Mouse (Mus musculus): ENCODE results near the gene Cdkn2c. TPM values are rescaled to one million over a fixed set of nuclear protein-coding genes. Genes with fewer than 3 reads are reported as not detected.

Cdkn2c gene
- polyA plus RNA-seq, 1 experiment = 35.4 TPM

DNA sequence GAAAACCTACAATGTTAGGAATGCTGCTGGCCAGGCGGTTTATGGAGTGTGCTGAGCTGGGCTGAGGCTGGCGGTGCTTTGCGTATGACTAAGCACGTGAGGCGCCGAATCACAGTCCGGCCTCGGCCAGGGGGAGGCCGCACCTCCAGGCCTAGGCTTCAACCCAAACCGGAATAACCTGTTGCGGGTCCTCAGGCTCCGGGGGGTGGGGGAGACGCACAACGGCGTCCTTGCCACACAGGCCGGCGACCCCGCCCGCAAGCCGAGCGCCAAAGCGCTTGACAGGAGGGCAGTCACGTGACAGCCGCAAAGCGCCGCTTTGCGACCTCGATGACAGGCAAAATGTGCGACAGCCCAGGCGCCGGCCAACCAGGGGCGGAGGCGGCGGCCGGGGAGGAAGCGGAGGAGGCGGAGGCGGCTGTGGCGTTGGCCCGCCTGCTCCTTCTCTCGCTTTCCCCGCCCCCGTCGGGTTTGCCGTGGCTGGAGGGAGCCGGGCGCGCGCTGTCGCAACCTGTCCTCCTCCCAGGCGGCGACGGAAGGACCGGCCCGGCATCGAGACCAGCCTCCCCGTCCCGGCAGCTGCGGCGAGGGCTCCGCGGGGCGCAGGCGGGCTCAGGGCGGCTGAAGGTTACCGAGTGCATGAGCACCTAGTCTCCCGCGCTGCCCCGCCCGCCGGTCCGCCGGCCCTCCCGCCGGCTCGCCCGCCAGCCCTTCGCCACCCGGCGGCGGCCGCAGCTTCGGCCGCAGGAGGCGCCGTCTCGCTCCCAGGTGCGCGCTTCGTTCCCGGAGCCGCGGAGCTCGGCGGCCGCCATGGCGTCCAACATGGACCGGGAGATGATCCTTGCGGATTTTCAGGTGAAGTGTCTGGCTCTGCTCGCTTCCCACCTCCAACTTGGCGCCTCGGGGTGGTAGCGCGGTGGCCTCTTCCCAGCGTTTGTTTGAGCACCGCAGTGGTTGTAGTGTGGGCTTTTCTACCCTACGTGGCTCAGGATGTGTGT, 9.5 kb upstream of the Cdkn2c start, which contains the start of gene Faf1:
Gene Faf1, plus strand, starts transcription at position 371 of the 998 bp plus-strand sequence.
- whole genome bisulfite sequencing = under 1% methylated on average over 107 of the region's 107 CpGs
- H3K27ac ChIP-seq (ENCODE audit: control insufficient read depth, insufficient read depth, low read length) = peak within 1 kb of the TSS; percentile 73
- peak; percentile 98 for DNase-seq
- H3K4me3 ChIP-seq (ENCODE audit: control insufficient read depth, insufficient read depth, low read length) = peak within 1 kb of the TSS; percentile 81
- H3K36me3 ChIP-seq (ENCODE audit: control insufficient read depth, insufficient read depth, low read length) = no peaks in the 10 kb centered on the region
- TF ChIP-seq POLR2A (IDR thresholded peaks at IDR 0.05; ENCODE audit: control insufficient read depth, extremely low read depth, insufficient read depth, low read length, poor library complexity) (peak; percentile 90), CTCF (IDR thresholded peaks at IDR 0.05; ENCODE audit: borderline replicate concordance, control insufficient read depth, extremely low read depth, insufficient read depth, low read length, poor library complexity) (peak; percentile 21; the same call in 1 of the 2 replicates)
- no peaks in the 10 kb centered on the region for H3K27me3 ChIP-seq (ENCODE audit: control insufficient read depth, insufficient read depth, low read length)
- H3K4me1 ChIP-seq (replicated peaks; ENCODE audit: control insufficient read depth, insufficient read depth, low read length) = no peaks in the 10 kb centered on the region

DNA sequence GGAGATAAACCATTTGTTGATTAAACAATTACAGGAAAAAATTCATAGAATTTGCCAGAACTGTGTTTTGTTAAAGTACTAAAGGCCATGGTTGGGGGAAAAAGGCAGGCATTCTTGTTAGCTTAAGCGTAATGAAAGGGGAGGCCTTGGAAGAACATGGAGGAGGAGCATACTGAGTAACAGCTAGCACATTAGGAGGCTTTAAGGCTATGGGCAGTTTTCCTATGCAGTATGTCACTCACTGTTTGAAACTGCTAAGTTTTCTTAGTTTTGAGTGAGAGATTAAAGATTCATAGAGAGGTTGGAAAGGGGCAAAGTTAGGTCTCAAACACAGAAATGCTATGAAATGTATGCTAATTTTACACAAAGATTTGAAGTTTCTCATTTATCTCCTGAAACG, 7.1 kb upstream of the Cdkn2c start:
- Histone ChIP-seq H3K4me3 (ENCODE audit: control insufficient read depth, insufficient read depth, low read length) (no peak overlapping the region), H3K27me3 (ENCODE audit: control insufficient read depth, insufficient read depth, low read length) (no peaks in the 10 kb centered on the region), H3K4me1 (replicated peaks; ENCODE audit: control insufficient read depth, insufficient read depth, low read length) (no peaks in the 10 kb centered on the region), H3K36me3 (ENCODE audit: control insufficient read depth, insufficient read depth, low read length) (no peaks in the 10 kb centered on the region), H3K27ac (ENCODE audit: control insufficient read depth, insufficient read depth, low read length) (no peak overlapping the region)
- 94% methylated on average over 2 of the region's 2 CpGs for WGBS
- DNase-seq = no peak
- TF ChIP-seq CTCF (IDR thresholded peaks at IDR 0.05; ENCODE audit: borderline replicate concordance, control insufficient read depth, extremely low read depth, insufficient read depth, low read length, poor library complexity) = no peak
- no peak for TF ChIP-seq POLR2A (IDR thresholded peaks at IDR 0.05; ENCODE audit: control insufficient read depth, extremely low read depth, insufficient read depth, low read length, poor library complexity)

DNA sequence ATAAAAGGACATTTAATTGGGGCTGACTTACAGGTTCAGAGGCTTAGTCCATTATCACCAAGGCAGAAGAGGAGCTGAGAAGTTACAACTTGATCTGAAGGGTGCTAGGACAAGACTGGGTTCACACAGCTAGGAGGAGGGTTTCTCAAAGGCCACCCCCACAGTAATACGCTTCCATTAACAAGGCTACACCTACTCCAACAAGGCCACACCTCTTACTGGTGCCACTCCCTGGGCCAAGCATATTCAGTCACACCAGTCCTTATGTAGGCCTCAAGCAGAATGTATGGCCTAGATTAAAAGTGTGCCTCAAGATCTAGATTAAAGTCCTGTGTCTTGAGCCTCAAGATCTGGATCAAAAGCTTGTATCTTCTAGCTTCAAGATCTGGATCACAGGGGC, 5.0 kb upstream of the Cdkn2c start:
- no peaks in the 10 kb centered on the region for H3K4me1 ChIP-seq (replicated peaks; ENCODE audit: control insufficient read depth, insufficient read depth, low read length)
- no peak overlapping the region for H3K4me3 ChIP-seq (ENCODE audit: control insufficient read depth, insufficient read depth, low read length)
- no peak overlapping the region for H3K27ac ChIP-seq (ENCODE audit: control insufficient read depth, insufficient read depth, low read length)
- DNase-seq = no peak
- TF ChIP-seq CTCF (IDR thresholded peaks at IDR 0.05; ENCODE audit: borderline replicate concordance, control insufficient read depth, extremely low read depth, insufficient read depth, low read length, poor library complexity) = no peak
- TF ChIP-seq POLR2A (IDR thresholded peaks at IDR 0.05; ENCODE audit: control insufficient read depth, extremely low read depth, insufficient read depth, low read length, poor library complexity) = no peak
- no peaks in the 10 kb centered on the region for H3K27me3 ChIP-seq (ENCODE audit: control insufficient read depth, insufficient read depth, low read length)
- WGBS = 96% methylated on average over 1 of the region's 1 CpGs
- no peaks in the 10 kb centered on the region for H3K36me3 ChIP-seq (ENCODE audit: control insufficient read depth, insufficient read depth, low read length)

- TF ChIP-seq CTCF (IDR thresholded peaks at IDR 0.05; ENCODE audit: borderline replicate concordance, control insufficient read depth, extremely low read depth, insufficient read depth, low read length, poor library complexity) = no peak
- no peak for TF ChIP-seq POLR2A (IDR thresholded peaks at IDR 0.05; ENCODE audit: control insufficient read depth, extremely low read depth, insufficient read depth, low read length, poor library complexity)
- Histone ChIP-seq H3K27ac (ENCODE audit: control insufficient read depth, insufficient read depth, low read length) (no peak overlapping the region), H3K4me1 (replicated peaks; ENCODE audit: control insufficient read depth, insufficient read depth, low read length) (no peaks in the 10 kb centered on the region), H3K4me3 (ENCODE audit: control insufficient read depth, insufficient read depth, low read length) (no peak overlapping the region), H3K27me3 (ENCODE audit: control insufficient read depth, insufficient read depth, low read length) (no peaks in the 10 kb centered on the region), H3K36me3 (ENCODE audit: control insufficient read depth, insufficient read depth, low read length) (no peaks in the 10 kb centered on the region)
- 62% methylated on average over 2 of the region's 2 CpGs for WGBS
- no peak for DNase-seq
These were observed 3.2 kb upstream of the Cdkn2c start for GRCm38 (mm10) chr4:109670213-109670612.

GRCm38 (mm10) chr4:109667518-109667917, 529 bp upstream of the Cdkn2c start:
- Histone ChIP-seq H3K4me1 (replicated peaks; ENCODE audit: control insufficient read depth, insufficient read depth, low read length) (no peaks in the 10 kb centered on the region), H3K27ac (ENCODE audit: control insufficient read depth, insufficient read depth, low read length) (no peak overlapping the region), H3K27me3 (ENCODE audit: control insufficient read depth, insufficient read depth, low read length) (no peaks in the 10 kb centered on the region), H3K4me3 (ENCODE audit: control insufficient read depth, insufficient read depth, low read length) (no peak overlapping the region), H3K36me3 (ENCODE audit: control insufficient read depth, insufficient read depth, low read length) (no peaks in the 10 kb centered on the region)
- 57% methylated on average over 2 of the region's 2 CpGs for WGBS
- DNase-seq = no peak
- TF ChIP-seq CTCF (IDR thresholded peaks at IDR 0.05; ENCODE audit: borderline replicate concordance, control insufficient read depth, extremely low read depth, insufficient read depth, low read length, poor library complexity) = no peak

- Histone ChIP-seq H3K27ac (ENCODE audit: control insufficient read depth, insufficient read depth, low read length) (peak overlapping the region; percentile 57), H3K36me3 (ENCODE audit: control insufficient read depth, insufficient read depth, low read length) (no peaks in the 10 kb centered on the region), H3K4me3 (ENCODE audit: control insufficient read depth, insufficient read depth, low read length) (peak overlapping the region; percentile 81), H3K4me1 (replicated peaks; ENCODE audit: control insufficient read depth, insufficient read depth, low read length) (no peaks in the 10 kb centered on the region), H3K27me3 (ENCODE audit: control insufficient read depth, insufficient read depth, low read length) (no peaks in the 10 kb centered on the region)
- TF ChIP-seq CTCF (IDR thresholded peaks at IDR 0.05; ENCODE audit: borderline replicate concordance, control insufficient read depth, extremely low read depth, insufficient read depth, low read length, poor library complexity) = no peak
- TF ChIP-seq POLR2A (IDR thresholded peaks at IDR 0.05; ENCODE audit: control insufficient read depth, extremely low read depth, insufficient read depth, low read length, poor library complexity) = no peak
- no peak for DNase-seq
- under 1% methylated on average over 49 of the region's 49 CpGs for WGBS
These were observed 968 bp downstream of the Cdkn2c start for GRCm38 (mm10) chr4:109665982-109666460.
